Mouse (Mus musculus) left cerebral cortex, adult 2 months (tissue): ENCODE results near the gene Tmem51. TPM values are rescaled to one million over a fixed set of nuclear protein-coding genes. Genes with fewer than 3 reads are reported as not detected.
"Not testable (repeated sequence)": the region's sequence is repeated elsewhere in the genome, so short reads cannot be mapped to it uniquely, and the experiment has no call there.

Experiments
- DNase-seq, 2 experiments: peaks; one replicate each; pipeline ENCODE4 v3.0.0; 2021 to 2022; ENCODE audit warnings: low spot score in 2 of 2, mixed read lengths in 1 of 2; ENCODE audit errors: extremely low spot score in 1 of 2
- H3K27ac ChIP-seq: fragments of 200-600 bp; 2 replicates; pipeline ENCODE4 v1.8.1; 2022
- H3K4me3 ChIP-seq: fragments of 200-600 bp; 2 replicates; pipeline ENCODE4 v1.8.1; 2022
- CTCF ChIP-seq: fragments of 200-600 bp; IDR thresholded peaks from 2 replicates; pipeline ENCODE4 v1.8.1; 2022; ENCODE audit warnings: antibody characterized with exemption, mild to moderate bottlenecking, moderate library complexity
- intact Hi-C: fragments of 180-260 bp; cut with DNase I; formaldehyde crosslinking; loops from one replicate; pipeline ENCODE4 v1.15.1; 2025
- total RNA-seq, 2 experiments: library from RNA; stranded (reverse); gene quantifications; 2 replicates each; pipeline ENCODE4 v1.2.3; 2021

Gene Tmem51
- total RNA-seq, 2 experiments from 2014 or later, result 4.9 to 5.6 TPM

DNA sequence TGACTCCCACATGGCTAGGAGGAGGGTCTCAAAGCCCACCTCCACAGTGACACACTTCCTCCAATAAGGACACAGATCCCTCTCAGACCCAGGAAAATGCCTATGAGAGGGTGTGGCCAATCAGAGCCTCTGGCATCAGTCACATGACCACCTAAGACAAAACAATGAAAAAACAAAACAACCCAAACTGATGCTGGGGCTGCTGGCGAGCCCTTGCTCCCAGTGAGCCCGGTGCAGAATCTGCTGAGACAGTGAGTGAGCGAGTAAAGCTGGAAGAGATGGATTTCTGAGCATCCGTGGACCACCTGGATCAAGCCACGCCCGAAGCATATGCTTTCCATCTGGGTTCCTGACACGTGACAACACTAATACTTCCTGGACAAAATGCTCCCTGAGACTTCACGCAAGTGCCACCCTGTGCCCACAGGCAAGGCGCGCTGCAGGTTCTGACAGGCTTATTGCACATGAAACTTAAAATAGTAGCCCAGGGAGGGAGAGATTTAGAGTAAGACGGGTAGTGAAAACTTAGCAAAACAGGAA lies 85.8 kb downstream of the Tmem51 start:
- no peak overlapping the region for H3K27ac ChIP-seq
- 0 out of 2 replicates have a peak overlapping the region, but pooled peaks have one; percentile 7 for H3K4me3 ChIP-seq
- no peak for TF ChIP-seq CTCF
- intact Hi-C loops, result no loop called here
- DNase-seq, result no peak

DNA sequence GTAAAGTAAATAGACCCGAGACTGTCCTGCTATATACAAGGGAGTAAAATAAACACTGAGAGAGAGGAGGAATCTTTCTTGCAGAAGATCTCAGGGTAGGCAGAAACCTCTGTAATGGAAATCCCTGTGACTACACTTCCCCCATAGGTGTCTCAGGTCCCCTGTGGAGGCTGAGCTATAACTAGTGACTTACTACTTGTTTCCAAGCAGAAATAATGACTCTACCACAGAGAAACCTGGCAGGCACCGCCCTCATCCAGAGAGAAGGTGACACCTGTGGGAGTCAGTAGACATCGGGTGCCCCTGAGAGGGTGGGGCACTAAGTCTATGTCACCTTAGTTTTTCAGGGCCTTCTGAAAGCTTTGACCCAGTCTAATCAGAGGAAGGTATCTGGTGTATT lies 87.2 kb downstream of the Tmem51 start:
- no peak for DNase-seq
- no peak for TF ChIP-seq CTCF

DNA sequence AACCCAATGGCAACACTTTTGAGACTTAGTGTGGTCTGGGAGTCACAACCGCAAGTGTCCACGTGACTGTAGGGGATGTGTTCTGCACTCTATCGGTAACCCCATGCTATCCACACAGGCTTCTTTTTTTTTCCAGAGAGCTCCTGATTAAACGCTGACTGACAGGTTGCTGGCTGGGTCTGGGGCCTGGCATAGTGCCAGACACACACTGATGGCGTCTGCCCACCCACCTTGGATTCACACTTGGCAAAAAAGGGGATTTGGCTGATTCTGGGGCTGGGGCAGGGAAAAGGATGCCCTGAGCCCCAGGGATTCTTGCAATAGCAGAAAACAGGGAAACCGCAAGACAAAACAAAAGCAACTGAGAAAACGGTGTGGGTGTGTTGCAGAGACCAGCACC lies 88.0 kb downstream of the Tmem51 start:
- Histone ChIP-seq H3K4me3 (no peak overlapping the region), H3K27ac (no peak overlapping the region)
- no peak for DNase-seq
- TF ChIP-seq CTCF, result no peak
- intact Hi-C loops, result no loop called here

More for the DNA sequence above, 87.2 kb downstream of the Tmem51 start:
- intact Hi-C loops, result no loop called here
- no peak overlapping the region for H3K27ac ChIP-seq
- H3K4me3 ChIP-seq, result no peak overlapping the region

DNA sequence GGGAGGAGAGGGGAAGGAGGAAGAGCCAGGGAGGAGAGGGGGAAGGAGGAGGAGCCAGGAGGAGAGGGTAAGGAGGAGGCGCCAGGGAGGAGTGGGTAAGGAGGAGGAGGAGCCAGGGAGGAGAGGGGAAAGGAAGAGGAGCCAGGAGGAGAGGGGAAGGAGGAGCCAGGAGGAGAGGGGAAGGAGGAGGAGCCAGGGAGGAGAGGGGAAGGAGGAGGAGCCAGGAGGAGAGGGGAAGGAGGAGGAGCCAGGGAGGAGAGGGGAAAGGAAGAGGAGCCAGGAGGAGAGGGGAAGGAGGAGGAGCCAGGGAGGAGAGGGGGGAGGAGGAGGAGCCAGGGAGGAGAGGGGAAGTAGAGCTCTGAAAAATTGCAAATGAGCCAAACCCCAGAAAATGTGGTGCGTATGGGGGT lies 90.0 kb downstream of the Tmem51 start:
- intact Hi-C loops, H3K27ac ChIP-seq, H3K4me3 ChIP-seq, DNase-seq: not testable (repeated sequence)

DNA sequence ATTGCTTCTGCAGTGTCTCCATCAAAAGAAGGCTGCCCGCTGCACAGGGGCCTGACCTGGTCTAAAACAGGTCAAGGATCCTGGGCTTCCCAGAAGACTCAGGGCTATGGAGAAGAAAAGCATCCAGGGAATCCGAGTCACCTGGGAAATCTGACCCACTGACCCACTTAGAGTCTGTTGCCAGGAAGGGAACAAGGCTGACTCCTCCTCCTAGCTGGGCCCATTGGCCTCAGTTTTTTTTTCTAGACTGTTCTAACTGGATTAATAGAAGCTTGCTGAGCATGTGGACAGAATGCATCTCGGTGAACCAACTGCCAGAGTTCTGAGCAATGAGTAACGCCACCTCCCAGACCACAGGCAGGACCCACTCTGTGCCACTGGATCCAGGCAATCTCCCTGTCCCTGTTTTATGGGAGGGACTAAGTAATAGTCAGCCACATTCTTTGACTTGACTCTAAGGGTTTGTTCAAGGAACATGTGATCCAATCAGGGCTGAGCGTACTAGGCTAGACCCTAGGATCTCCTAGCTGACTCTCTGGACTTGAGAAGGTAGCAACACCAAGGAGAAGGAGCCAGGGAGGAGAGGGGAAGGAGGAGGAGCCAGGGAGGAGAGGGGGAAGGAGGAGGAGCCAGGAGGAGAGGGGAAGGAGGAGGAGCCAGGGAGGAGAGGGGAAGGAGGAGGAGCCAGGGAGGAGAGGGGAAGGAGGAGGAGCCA lies 90.6 kb downstream of the Tmem51 start:
- Histone ChIP-seq H3K4me3 (no peak overlapping the region), H3K27ac (no peak overlapping the region)
- intact Hi-C loops, result no loop called here
- DNase-seq, result no peak
- TF ChIP-seq CTCF, result no peak

DNA sequence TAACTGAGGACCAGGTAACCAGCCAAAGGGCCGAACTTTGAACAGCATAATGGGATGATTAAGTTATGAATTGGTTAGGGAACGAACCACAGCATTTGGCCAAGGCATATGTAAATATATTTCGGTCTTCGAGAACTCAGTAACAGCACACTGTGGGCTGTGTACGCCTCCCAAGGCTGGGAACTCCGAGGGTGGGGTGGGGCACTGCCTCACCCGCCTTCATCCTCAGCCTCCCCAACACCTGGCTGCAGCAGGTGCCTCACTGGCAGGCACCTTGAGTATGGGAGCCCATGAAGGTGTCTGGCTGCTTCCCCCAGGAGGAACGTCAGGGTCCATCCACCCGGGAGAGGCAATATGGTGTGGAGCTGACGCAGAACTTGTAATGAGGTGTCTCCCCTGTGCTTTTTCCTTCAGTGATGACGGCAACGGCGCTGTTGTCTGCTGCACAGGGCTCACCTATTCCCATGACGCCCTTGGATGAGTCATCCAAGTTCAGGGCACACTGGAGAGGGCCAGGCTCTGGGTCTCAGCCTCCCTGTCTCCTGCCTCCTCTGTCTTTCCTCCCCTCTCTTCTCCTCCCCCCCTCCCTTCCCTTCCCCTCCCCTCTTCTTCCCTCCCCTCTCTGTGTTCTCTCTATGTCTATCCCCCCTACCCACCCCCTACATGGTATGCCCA lies 91.4 kb downstream of the Tmem51 start:
- TF ChIP-seq CTCF, result no peak
- DNase-seq, result no peak
- intact Hi-C loops, result no loop called here
- Histone ChIP-seq H3K4me3 (no peak overlapping the region), H3K27ac (no peak overlapping the region)

DNA sequence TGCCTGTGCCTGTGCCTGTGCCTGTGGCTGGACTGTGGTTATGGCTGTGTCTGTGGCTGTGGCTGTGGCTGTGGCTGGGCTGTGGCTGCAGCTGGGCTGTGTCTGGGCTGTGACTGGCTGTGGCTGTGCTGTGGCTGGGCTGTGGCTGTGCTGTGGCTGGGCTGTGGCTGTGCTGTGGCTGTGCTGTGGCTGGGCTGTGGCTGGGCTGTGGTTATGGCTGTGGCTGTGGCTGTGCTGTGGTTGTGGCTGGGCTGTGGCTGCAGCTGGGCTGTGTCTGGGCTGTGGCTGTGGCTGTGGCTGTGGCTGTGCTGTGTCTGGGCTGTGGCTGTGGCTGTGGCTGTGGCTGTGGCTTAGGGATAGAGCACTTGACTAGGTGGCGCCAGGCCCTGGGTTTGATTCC lies 95.9 kb downstream of the Tmem51 start:
- no peak for DNase-seq
- Histone ChIP-seq H3K4me3 (no peak overlapping the region), H3K27ac (no peak overlapping the region)
- intact Hi-C loops, result no loop called here
- no peak for TF ChIP-seq CTCF

DNA sequence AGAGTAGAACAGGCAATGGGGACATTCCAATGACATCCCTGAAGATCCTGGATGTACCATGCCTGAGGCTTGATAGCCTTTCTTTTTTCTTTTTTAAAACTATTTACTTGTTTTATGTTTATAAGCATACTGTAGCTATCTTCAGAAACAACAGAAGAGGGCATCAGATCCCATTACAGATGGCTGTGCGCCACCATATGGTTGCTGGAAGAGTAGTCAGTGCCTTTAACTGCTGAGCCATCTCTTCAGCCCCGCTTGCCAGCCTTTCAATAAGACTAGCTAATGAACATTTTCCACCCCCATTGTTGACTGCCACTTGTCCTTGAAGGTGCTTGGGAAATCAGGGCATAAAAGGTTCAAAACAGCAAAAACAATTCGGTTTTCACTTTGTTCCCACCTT lies 100.4 kb downstream of the Tmem51 start:
- H3K27ac ChIP-seq, result no peak overlapping the region
- DNase-seq, result peak in 1 of 2 experiments; percentile 33
- intact Hi-C loops, result no loop called here
- TF ChIP-seq CTCF, result peak; percentile 50
- H3K4me3 ChIP-seq, result no peak overlapping the region

DNA sequence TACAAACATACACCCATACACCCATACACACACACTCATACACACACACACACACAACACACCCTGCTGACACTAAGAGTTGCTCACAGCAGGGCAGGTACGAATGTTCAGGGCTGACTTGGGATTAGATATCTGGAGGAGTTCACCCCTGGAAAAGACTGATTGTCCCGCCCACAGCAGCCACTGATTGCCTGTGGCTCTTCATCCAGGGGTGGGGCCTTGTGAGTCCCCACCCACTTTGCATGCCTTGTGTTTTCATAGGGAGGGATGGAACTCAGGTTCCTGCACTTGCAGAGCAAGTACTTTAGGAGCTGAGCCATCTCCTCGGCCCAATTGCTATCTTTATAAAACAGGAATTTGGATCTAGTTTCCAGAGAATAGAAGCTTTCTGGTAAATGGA lies 102.6 kb downstream of the Tmem51 start:
- H3K4me3 ChIP-seq, result no peak overlapping the region
- intact Hi-C loops, result no loop called here
- no peak overlapping the region for H3K27ac ChIP-seq
- DNase-seq, result no peak
- TF ChIP-seq CTCF, result no peak

Other genes starting within 250 kb of the Tmem51 start
- not detected for gene Ctrc, start 237.9 kb downstream of the Tmem51 start, total RNA-seq
- gene Efhd2, start 209.4 kb downstream of the Tmem51 start, total RNA-seq, result 100 to 1,000 TPM; 271 to 279 TPM
- 1 to 10 TPM; 9.0 to 9.2 TPM for gene Fhad1, start 69.2 kb downstream of the Tmem51 start, total RNA-seq
- gene Kazn, start 155.1 kb upstream of the Tmem51 start, total RNA-seq, result 10 to 100 TPM; 82.9 to 90.9 TPM